Mouse (Mus musculus) gastrocnemius, postnatal 4 days (tissue): ENCODE measurements around the gene Il10. TPM values are rescaled to one million over a fixed set of nuclear protein-coding genes. Genes with fewer than 3 reads are reported as not detected.
"Not testable (repeated sequence)": the region's sequence is repeated elsewhere in the genome, so short reads cannot be mapped to it uniquely, and the experiment has no call there.

ENCODE experiments used
- DNase-seq, 2 experiments: peaks; one replicate each; pipeline ENCODE4 v3.0.0; 2021 to 2022; ENCODE audit warnings: low spot score in 2 of 2, mixed read lengths in 2 of 2
- total RNA-seq, 2 experiments: library from RNA; stranded (reverse); gene quantifications; 2 replicates each; pipeline ENCODE4 v1.2.3; 2021

Il10 gene
- total RNA-seq, 2 experiments from 2014 or later: not detected

DNA sequence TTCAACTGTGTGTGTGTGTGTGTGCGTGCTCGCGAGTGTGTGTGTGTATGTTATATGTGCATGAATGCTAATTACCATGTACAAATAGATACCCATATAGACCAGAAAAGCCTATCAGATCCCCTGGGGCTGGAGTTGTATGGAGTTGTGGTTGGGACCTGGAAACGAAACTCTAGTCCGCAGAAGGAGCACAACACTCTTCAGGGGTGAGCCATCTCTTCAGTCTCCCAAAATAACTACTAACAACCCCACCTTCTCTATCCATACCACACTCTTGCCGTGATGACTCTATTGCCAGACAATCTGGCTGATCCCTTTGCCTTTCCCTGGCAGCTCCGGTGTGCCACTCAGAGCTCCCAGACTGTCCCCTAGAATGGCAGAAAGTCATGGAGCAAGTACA lies 3.8 kb upstream of the Il10 start:
- DNase-seq: no peak

DNA sequence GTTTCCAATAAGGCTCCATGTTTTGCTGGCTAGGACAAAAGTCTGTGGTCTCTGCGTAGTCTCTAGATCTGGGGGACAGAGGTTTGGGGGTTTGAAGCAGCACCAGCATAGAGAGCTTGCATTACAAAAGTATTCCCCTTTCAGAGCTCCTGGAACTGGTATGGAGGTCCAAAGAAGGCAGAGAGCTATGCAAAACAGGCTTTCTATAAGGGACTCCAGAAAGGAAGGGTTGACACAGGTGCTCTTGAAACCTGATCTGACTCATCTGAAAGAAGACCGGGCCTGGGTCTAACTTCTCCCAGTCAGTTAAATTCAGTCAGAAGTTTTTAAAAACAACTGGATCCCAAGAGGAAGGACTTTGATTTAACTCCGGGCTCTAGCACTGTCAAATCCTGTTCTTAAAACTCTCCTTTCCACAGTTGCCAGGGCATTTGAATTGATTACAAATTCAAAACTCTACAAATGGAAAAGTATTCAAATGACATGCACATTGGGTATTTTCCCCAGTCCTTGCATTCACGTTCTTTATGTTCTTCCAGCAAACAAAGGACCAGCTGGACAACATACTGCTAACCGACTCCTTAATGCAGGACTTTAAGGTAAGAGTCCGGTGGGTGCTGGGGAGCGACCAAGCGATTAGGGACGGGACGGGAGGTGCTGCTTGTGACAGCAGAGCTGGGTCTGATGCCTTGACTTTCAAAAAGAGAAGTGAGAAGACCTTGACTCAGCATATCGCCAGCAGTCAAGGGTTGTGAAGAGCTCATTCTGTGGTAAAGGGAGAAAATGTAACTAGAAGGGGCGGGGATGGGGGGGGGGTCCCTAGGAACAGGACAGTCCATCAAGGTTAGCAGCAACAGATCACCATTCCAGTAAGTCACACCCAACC lies 1.0 kb downstream of the Il10 start:
- no peak for DNase-seq

DNA sequence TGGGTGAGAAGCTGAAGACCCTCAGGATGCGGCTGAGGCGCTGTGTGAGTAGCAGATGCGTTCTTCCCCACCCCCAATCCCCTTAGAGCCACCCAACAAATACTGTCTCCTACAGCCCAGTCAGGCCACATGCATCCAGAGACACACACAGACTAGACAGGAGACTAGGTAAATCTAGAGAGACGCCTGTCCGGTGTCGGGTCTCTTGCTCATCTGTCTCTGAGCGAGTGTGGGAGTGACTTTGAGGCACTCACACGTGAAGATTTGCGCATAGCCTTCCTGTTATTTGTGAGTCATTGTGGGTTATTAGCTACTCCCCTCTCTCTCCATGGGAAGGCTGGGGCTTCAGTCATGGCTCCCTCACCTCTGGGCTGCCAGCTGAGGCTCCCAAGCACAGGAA lies 1.8 kb downstream of the Il10 start:
- DNase-seq: no peak

DNA sequence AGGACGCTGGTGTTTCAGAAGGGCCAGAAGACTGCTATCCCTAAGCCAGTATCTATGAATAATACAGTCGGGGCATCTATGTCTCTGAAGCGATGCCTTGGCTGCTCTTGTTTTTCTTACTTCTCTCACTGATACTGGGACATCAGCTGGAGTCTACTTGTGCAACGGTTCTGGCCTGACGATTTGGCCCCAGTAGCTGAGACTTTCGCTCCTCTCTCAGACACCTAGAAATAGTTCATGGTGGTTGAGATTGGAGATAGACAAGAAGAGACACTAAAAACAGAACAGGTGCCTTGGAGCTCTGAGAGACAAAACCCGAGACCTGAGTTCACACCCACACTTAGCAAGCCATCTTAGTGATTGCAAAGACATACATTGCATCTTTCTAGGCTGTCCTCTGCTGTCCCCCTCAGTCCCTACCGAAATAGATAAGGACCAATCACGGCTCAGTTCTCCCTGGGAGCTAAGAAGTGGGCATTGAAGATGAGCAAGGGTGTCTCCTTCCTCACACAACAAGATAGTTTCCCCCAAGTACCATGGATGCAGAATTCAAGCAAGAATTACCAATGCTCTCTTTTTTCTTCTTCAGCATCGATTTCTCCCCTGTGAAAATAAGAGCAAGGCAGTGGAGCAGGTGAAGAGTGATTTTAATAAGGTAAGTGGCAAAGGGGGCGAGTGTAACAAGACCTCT lies 2.4 kb downstream of the Il10 start:
- DNase-seq: no peak

DNA sequence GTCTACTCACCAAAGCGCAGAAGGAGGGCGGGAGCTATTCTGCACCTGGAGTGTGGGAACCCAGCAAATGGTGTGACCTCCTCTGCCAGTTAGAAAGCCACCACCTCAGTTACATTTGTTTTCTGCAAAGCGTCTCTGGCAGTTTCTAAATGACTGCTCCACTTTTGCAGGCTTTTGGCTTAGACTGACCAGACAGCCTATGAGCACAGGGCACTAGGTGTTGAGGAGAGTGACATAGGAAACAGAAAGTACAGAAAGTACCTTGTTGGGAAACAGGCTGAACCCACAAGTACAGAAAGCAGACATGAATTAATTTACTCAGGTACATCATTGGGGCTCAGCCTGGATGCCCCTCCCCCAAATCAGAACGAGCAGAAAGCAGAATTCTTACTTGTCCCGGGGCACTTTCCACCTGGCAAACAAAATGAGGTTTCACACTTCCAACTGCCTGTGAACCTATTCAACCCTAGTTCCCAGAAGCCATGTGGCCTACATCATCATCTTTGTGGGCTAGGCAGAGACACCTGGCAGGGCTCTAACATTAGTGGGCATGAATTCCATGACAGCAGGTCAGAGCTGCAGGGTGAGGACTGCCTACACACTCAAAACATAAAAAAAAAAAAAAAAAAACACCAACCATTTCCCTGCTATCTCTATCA lies 3.1 kb downstream of the Il10 start:
- DNase-seq: no peak

DNA sequence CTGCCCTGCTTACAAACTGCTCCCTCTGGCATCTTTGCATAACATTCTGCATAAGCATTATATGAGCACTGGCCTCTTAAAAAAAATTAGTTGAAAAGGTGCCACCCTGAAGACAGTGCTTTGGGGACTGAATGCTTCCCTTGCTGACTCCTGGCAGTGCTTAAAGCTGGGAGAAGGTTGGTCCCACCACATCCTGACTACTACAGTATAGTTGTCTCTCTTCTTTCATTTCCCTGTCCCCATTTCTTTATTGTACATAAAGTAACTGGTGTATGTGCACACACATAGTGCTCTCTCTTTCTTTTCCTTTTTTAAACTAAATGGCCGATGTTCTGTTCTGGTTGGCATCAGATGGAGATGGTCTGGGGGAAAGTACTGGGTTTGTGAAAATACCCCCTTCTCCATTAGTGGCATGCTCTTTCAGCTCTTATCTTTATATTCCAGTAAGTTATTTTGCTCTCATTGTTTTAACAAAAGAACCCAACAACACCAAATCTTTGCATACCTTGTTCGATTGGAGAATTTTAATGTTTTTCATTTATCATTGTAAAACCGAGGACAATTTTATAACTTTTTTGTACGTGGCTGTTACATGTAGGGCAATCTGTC lies 3.7 kb downstream of the Il10 start:
- DNase-seq: not testable (repeated sequence)

DNA sequence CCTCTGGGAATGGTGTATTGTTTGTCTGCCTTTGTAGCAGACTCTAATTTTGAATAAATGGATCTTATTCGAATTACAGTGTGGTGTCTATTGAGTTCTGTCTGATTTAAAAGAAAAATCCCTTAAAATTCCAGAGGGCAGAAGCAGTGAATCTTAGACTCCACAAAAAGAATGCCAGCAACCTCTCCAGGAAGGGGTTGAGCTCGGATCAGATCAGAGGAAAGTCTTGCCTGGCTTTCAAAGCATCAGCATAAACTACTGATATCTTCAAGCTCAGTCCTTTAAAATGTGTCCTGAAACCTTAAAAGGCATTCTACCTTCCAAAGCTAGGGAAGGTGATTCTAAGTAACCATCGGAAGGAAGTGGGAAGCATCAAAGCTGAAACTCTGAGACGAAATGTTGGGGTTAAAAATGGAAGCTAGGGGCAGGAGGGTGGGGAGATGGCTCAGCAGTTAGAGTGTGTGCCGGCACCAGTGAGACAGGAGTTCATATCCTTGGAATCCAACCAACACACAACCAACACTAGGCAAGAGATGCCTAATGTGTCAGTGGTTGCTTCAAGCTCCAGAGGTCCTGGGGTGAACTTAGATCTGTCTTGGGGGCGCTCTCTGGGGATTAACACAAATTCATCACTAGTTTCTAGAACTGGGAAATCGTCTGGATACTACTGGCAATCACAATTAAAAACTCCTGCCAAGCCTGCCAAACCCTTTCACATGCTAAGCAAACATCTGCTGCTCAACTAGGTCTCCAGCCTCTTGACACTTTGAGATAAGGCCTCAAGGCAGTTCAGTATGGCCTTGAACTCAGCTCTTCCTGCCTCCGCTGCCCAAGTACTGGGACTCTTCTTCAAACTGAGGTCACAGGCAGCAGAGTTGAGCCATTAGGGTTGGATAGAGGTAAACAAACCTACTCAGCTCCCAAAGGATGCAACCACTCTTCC lies 5.5 kb downstream of the Il10 start:
- DNase-seq: no peak

DNA sequence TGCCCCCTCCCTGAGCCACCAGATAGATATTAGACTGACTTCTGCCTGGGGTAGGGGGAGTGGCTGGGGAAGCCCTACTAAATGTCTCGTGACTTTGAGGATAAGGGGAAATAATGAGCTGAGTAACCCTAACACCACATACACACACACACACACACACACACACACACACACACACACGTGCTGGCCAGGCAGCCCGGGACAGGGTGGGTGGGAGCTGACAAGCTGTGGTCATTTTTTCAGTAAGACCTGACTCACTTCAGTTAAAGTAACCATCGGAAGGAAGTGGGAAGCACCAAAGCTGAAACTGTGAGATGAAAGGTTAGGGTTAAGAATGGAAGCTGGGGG lies 6.2 kb downstream of the Il10 start:
- DNase-seq: no peak

DNA sequence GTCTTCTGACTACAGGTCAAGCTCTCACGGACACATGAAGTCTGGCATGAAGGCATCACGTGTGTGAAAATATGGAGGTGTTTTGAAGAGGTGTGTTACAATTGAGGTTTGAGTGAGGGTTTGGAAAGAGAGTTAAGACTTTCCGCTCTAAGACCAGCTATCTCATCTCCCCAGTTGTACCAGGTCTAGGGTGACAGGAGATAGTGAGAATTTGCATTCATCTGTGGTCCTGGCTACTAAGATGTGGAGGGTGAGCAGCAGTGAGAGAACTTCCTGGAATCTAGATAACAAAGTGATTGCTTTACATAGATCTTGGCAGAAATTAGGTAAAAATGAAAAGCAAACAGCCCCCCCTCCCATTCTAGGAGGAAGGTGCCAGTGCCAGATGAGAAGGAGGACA lies 9.6 kb downstream of the Il10 start:
- DNase-seq: no peak

DNA sequence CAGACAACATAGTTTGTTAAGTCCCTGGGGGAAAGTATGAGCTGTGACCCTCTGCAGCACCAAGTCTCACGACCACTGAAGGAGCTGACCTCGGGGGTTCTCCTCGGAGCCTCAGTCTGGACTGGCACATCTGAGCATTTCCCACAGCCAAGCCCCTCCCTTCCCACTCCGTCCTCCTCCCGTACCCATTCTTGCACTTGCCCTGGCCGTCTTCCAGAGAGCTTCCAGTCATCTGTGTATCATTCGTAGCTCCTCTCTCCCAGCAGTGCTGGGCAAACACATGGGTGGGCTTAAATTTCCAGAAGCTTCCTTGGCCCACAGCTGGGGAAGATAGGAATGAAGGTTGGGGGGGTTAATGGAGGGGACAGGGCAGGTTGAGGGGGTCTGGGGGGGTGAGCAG lies 10.6 kb downstream of the Il10 start:
- DNase-seq: peak in 1 of 2 experiments; percentile 23

DNA sequence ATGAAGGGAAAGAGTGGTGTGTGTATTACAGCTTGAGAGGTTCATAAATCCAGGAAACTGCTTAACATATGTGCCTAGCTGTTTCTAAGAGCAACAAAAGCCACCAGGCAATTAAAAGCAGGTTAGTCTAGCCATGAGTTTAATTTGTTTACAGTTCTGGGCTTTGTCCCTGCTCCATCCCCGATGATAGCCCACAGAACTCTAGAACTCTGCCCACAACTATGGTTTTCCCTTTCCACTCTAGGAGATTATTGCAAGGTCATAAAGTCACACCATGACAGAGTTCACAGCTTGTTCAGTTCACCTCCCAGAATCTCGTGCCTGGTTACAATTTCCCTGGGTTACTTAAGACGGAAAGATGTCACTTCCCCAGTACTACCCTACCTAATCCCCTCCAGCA lies 11.6 kb downstream of the Il10 start:
- DNase-seq: no peak

DNA sequence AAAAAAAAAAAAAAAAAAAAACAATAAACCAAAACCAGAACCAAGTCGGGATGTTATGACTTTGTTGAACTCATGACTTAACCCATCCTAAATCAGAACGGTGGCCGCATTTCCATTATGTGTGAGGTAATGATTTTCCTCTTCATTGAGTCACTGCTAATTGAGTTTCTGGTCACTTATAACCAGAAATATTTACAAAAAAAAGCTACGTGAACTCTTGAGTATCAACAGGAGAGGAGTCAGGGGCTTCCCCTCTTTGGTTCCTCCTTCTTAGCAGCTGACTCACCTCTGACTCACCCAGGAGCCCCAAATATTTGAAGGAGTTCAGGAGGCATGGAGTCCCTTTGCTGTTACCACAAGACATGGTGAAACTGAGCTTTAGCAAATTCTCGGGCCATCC lies 18.4 kb downstream of the Il10 start:
- DNase-seq: no peak

DNA sequence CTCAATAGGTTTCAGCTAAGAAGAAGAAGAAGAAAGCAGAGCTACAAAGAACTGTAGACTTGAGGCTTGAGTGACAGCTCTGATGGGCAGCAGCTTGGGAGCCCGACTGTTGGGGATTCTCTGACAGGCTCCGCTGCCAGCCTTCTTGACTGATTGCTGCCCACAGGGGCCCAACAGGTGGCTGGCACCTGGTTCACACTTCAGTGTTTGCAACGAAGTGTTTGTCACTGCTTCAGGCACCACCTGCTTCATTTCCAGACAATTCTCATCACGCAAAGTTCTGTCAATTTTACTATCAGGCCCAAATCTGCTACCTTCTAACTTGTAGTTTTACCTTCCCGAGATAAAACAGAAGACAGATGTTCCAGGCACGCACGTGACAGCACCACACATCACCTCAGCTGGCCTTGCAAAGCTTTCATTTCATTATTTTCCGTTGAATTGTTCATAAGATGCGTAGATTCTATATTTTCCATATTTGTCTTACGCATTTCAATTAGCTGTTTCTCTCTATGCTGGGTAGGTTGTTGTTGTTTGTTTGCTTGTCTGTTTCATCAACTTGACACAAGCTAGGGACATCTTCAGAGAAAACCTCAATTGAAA lies 18.9 kb downstream of the Il10 start:
- DNase-seq: no peak

DNA sequence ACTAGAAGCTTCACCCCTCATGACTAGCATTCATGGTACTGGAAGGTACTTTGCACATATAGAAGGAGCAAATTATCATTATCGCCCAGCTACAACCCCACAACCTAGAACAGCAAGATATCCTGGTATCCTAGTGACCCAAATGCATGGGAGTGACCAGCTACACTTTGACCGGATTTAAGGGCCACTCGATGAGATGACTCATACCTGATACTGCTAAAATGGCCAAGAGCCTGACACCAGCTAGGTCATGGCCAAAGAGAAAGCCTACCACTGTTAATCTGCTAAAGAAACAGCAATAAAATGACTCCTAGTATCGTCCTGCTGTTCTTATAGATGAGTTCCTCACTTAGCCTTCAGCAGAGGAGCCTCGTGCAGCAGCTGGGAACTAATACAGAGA lies 19.8 kb downstream of the Il10 start:
- DNase-seq: no peak

DNA sequence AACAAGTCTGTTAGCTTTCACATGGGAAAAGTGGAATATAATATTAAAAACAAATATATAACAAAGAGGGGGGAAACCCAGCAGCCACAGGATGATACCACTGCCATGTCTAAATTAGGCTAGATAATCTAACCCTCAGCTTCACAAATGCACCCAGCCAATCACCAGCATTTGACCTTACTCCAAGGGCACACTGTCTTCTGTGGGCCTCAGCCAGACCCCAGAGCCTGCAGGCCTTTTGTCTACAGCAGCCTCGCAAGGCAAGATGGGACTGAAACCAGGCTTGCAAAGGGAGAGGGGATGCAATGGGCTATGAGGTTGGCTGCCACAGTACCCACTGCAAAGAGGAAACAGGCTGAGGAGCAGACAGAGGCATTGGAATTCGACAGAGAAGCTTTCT lies 22.6 kb downstream of the Il10 start:
- no peak for DNase-seq

DNA sequence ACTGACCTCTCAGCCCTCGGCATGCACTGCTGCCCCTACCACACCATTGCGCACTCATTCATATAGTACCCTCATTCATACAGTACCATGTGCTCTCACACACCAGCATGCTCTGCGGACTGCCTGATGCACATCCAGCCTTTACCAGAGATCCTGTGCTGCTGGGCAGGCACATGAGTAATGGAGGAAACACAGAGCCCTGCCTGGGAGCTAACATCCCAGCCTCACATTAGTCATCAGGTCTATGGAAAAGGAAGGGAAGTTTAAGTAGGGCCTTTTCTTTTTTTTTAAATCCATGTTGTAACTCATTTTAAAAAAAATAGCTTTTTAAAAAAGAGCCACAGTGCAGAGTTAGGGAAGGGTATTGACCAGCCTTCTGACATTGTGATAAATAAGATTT lies 23.1 kb downstream of the Il10 start:
- no peak for DNase-seq

DNA sequence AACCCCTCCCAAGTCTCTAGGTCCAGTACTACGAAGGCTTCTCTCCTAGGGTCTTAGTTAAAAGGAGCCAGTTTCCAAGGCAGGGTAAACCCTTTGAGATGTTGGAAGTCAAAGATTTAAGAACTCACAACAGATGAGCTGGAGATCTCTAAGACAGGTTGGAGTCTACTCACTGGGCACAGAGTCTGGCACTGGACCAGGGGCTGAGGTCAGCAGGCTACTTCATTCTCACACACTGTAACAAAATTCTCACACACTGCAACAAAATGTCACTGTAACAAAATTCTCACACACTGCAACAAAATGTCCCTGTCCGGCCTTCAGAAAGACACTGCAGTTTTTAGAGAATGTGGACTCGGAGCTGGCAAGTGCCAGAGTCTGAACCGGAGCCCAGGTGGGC lies 24.0 kb downstream of the Il10 start:
- no peak for DNase-seq

DNA sequence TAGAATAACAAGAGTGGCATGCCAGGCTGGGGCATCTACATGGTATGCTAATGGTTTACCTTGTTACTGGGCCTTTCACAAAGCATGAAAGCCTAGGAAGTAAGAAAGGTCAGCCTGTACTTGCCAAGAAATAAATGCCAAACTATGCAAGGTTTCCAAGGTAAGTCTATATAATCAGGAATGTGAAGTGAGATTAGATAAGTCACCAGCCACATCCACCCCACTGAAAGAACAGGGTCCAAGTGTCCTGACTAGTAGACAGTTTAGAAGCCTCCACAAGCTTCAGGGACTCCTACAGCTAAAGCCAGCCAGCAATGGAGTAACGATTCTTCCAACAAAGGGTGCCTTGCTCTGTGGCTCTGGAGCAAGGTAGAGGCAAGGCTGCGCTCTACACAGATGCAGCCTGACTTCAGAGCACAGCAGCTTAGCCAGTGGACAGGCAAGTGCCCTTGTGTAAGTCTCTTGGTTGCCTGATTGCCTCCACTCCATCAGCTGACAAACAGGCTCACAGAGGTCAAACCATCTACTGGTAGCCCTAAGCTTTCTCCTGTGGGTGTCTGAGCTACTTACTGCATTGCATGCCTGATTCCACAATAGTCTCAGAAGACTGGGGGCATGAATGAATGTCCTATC lies 26.2 kb downstream of the Il10 start:
- DNase-seq: no peak

DNA sequence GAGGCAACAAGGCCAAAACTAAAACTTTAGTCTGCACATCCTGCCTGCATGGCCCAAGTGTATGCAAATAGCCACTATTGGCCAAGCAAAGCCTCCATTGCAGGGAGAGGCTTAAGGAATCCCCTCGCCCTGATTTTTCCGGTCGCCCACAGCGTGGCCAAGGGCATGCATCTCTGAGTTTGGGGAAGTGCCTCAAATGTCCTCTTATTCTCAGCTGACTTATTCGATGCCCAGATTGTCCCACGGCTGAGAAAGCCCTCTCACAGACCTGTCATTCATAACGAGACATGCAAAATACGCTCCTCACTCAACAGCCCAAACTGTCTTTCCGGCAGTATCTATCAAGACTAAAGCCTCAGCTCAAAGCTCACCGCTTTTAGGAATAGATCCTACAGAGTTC lies 27.0 kb downstream of the Il10 start:
- DNase-seq: no peak
